Mouse (Mus musculus) CH12.LX (cell line): Measurements from ENCODE around the gene C130050O18Rik. TPM values are rescaled to one million over a fixed set of nuclear protein-coding genes. Genes with fewer than 3 reads are reported as not detected.
"Not testable (repeated sequence)": the region's sequence is repeated elsewhere in the genome, so short reads cannot be mapped to it uniquely, and the experiment has no call there.

Experiments
- DNase-seq: peaks from one replicate; pipeline ENCODE4 v3.0.0-alpha.2; 2013; ENCODE audit errors: extremely low read depth
- H3K27ac ChIP-seq: 2 replicates; pipeline ENCODE4 v1.5.1; 2012; ENCODE audit warnings: low read depth, mild to moderate bottlenecking, control low read depth, moderate library complexity; ENCODE audit not compliant: insufficient read depth
- H3K27me3 ChIP-seq: replicated peaks from 2 replicates; pipeline ENCODE3; 2012; ENCODE audit warnings: inconsistent platforms
- H3K36me3 ChIP-seq, 2 experiments: replicated peaks in 1 of 2; 2 replicates each; pipeline versions ENCODE3 to v1.6.1; 2012; ENCODE audit warnings: inconsistent platforms in 1 of 2, low read length in 1 of 2, mild to moderate bottlenecking in 1 of 2, mixed read lengths in 1 of 2, moderate library complexity in 1 of 2; ENCODE audit not compliant: control insufficient read depth in 1 of 2, insufficient read depth in 1 of 2
- H3K4me1 ChIP-seq, 2 experiments: 2 replicates each; pipeline ENCODE4 v1.6.1; 2012; ENCODE audit warnings: inconsistent platforms in 1 of 2, moderate library complexity in 1 of 2; ENCODE audit not compliant: insufficient read depth in 2 of 2, control insufficient read depth in 1 of 2
- H3K4me2 ChIP-seq: 2 replicates; pipeline ENCODE4 v1.6.1; 2012; ENCODE audit warnings: low read depth, mild to moderate bottlenecking, control low read depth; ENCODE audit not compliant: poor library complexity, insufficient read depth, severe bottlenecking
- H3K4me3 ChIP-seq, 3 experiments: fragments of 150-350 bp in 1 of 3; sonication (generic) in 1 of 3; replicated peaks in 1 of 3; 2 replicates each; pipeline versions ENCODE3 to v1.5.1; 2011 to 2012; ENCODE audit warnings: low read depth in 2 of 3, low read length in 2 of 3, mild to moderate bottlenecking in 2 of 3, moderate library complexity in 2 of 3, control low read depth in 1 of 3, improper control_type of control experiment in 1 of 3, inconsistent platforms in 1 of 3, mixed read lengths in 1 of 3; ENCODE audit not compliant: poor library complexity in 1 of 3
- H3K79me2 ChIP-seq: replicated peaks from 2 replicates; pipeline ENCODE4 v1.6.1; 2012; ENCODE audit warnings: mild to moderate bottlenecking, moderate library complexity; ENCODE audit not compliant: control insufficient read depth, poor library complexity, insufficient read depth, severe bottlenecking; ENCODE audit errors: extremely low read depth
- H3K9ac ChIP-seq: 2 replicates; pipeline ENCODE4 v1.6.1; 2012; ENCODE audit warnings: low read depth, mild to moderate bottlenecking, control low read depth, moderate library complexity; ENCODE audit not compliant: insufficient read depth
- H3K9me3 ChIP-seq: replicated peaks from 2 replicates; pipeline ENCODE3; 2012; ENCODE audit warnings: low read length, inconsistent platforms, mixed read lengths
- CHD1 ChIP-seq: IDR thresholded peaks from 2 replicates; pipeline ENCODE4 v1.6.1; 2012; ENCODE audit warnings: low read depth, low read length, improper control_type of control experiment, inconsistent platforms
- CHD2 ChIP-seq: IDR thresholded peaks from 2 replicates; pipeline ENCODE4 v1.6.1; 2011; ENCODE audit warnings: low read length, improper control_type of control experiment
- CTCF ChIP-seq, 2 experiments: IDR thresholded peaks in 1 of 2; conservative IDR thresholded peaks in 1 of 2; 2 replicates each; pipeline ENCODE4 v1.5.1; 2011 to 2012; ENCODE audit warnings: low read depth in 2 of 2, low read length in 2 of 2, improper control_type of control experiment in 1 of 2, inconsistent platforms in 1 of 2, mild to moderate bottlenecking in 1 of 2, moderate library complexity in 1 of 2
- ELF1 ChIP-seq: IDR thresholded peaks from 2 replicates; pipeline ENCODE4 v1.6.1; 2014; ENCODE audit warnings: low read depth, mild to moderate bottlenecking, inconsistent platforms, low read length, improper control_type of control experiment
- EP300 ChIP-seq: IDR thresholded peaks from 2 replicates; pipeline ENCODE4 v1.6.1; 2011; ENCODE audit warnings: low read length, improper control_type of control experiment
- ETS1 ChIP-seq: conservative IDR thresholded peaks from 2 replicates; pipeline ENCODE4 v1.6.1; 2012; ENCODE audit warnings: low read depth, mild to moderate bottlenecking, inconsistent platforms, low read length, improper control_type of control experiment, moderate library complexity
- IRF4 ChIP-seq: IDR thresholded peaks from 2 replicates; pipeline ENCODE4 v1.6.1; 2014; ENCODE audit warnings: low read depth, mild to moderate bottlenecking, inconsistent platforms, low read length, improper control_type of control experiment
- JUND ChIP-seq: conservative IDR thresholded peaks from 2 replicates; pipeline ENCODE4 v1.6.1; 2011; ENCODE audit warnings: low read depth, low read length, improper control_type of control experiment
- MAFK ChIP-seq: IDR thresholded peaks from 2 replicates; pipeline ENCODE4 v1.6.1; 2011; ENCODE audit warnings: low read length, improper control_type of control experiment; ENCODE audit not compliant: insufficient replicate concordance
- MEF2A ChIP-seq: IDR thresholded peaks from 2 replicates; pipeline ENCODE4 v1.6.1; 2014; ENCODE audit warnings: low read depth, mild to moderate bottlenecking, inconsistent platforms, low read length, improper control_type of control experiment, borderline replicate concordance
- MXI1 ChIP-seq: IDR thresholded peaks from 2 replicates; pipeline ENCODE4 v1.6.1; 2011; ENCODE audit warnings: mild to moderate bottlenecking, low read depth, low read length, improper control_type of control experiment
- MYC ChIP-seq: IDR thresholded peaks from 2 replicates; pipeline ENCODE4 v1.6.1; 2011; ENCODE audit warnings: low read depth, mild to moderate bottlenecking, improper control_type of control experiment, low read length
- RAD21 ChIP-seq: IDR thresholded peaks from 2 replicates; pipeline ENCODE4 v1.6.1; 2011; ENCODE audit warnings: low read depth, mild to moderate bottlenecking, low read length, improper control_type of control experiment, moderate library complexity
- RCOR1 ChIP-seq: conservative IDR thresholded peaks from 2 replicates; pipeline ENCODE4 v1.6.1; 2012; ENCODE audit warnings: low read depth, mild to moderate bottlenecking, inconsistent platforms, low read length, improper control_type of control experiment
- SIN3A ChIP-seq: IDR thresholded peaks from 2 replicates; pipeline ENCODE4 v1.6.1; 2012; ENCODE audit warnings: low read length, improper control_type of control experiment, inconsistent platforms
- TCF12 ChIP-seq: IDR thresholded peaks from 2 replicates; pipeline ENCODE4 v1.6.1; 2014; ENCODE audit warnings: low read depth, mild to moderate bottlenecking, inconsistent platforms, low read length, improper control_type of control experiment
- USF1 ChIP-seq: IDR thresholded peaks from 2 replicates; pipeline ENCODE4 v1.6.1; 2014; ENCODE audit warnings: low read depth, mild to moderate bottlenecking, inconsistent platforms, low read length, improper control_type of control experiment
- USF2 ChIP-seq: conservative IDR thresholded peaks from 2 replicates; pipeline ENCODE4 v1.6.1; 2011; ENCODE audit warnings: low read depth, low read length, improper control_type of control experiment
- ZC3H11A ChIP-seq: IDR thresholded peaks from 2 replicates; pipeline ENCODE4 v1.6.1; 2012; ENCODE audit warnings: low read depth, mild to moderate bottlenecking, inconsistent platforms, low read length, improper control_type of control experiment
- ZKSCAN1 ChIP-seq: IDR thresholded peaks from 2 replicates; pipeline ENCODE4 v1.6.1; 2012; ENCODE audit warnings: low read depth, inconsistent platforms, low read length, improper control_type of control experiment, borderline replicate concordance
- dilution Hi-C: fragments of 300-500 bp; cut with MboI; formaldehyde crosslinking; loops from 2 replicates; pipeline ENCODE4 v1.14.3; 2020; ENCODE audit warnings: low sequenced_read_pairs; ENCODE audit not compliant: extremely low pct_unique_long_range_greater_than_20kb, extremely low pct_ligation_motif_present
- in situ Hi-C: fragments of 300-500 bp; cut with MboI; formaldehyde crosslinking; loops from 3 replicates; pipeline ENCODE4 v1.14.3; 2019; ENCODE audit warnings: low sequenced_read_pairs, low pct_ligation_motif_present, low pct_unique_long_range_greater_than_20kb, mixed read lengths
- polyA plus RNA-seq: library from polyadenylated mRNA; unstranded; fragments of >175 nt; gene quantifications from 2 replicates; pipeline ENCODE4 v1.2.1, GENCODE M21; 2012; ENCODE audit warnings: low read depth; ENCODE audit not compliant: insufficient read length
- total RNA-seq, 2 experiments: library from RNA; depleted of rRNA; stranded (reverse); fragments of 300-350 nt in 1 of 2; fragments of >200 nt in 1 of 2; gene quantifications; 2 replicates each; pipeline ENCODE4 v1.2.3; 2012 to 2014

C130050O18Rik gene
- total and polyA plus RNA-seq, 3 experiments = 0.54 TPM; not detected in 2

- in situ Hi-C loops = no loop called here
- DNase-seq = no peak
- Histone ChIP-seq H3K9me3 (no peaks in the 10 kb centered on the region), H3K27me3 (no peaks in the 10 kb centered on the region), H3K79me2 (no peaks in the 10 kb centered on the region), H3K27ac (no peak overlapping the region), H3K9ac (no peak overlapping the region), H3K4me1 (peaks cover 7 to 41% of the 10 kb centered on the region in 2 experiments; a peak in 3 of 4 replicates), H3K4me3 (no peak overlapping the region), H3K4me2 (no peak overlapping the region), H3K36me3 (peaks cover 0 to 64% of the 10 kb centered on the region in 2 experiments)
- dilution Hi-C loops = no loop called here
- no peak for TF ChIP-seq CHD1
- TF ChIP-seq TCF12 = no peak
- no peak for TF ChIP-seq JUND
- TF ChIP-seq ETS1 = no peak
- no peak for TF ChIP-seq SIN3A
- TF ChIP-seq MAFK = no peak
- TF ChIP-seq ELF1 = no peak
- no peak for TF ChIP-seq CHD2
- TF ChIP-seq USF2 = no peak
- TF ChIP-seq RAD21 = no peak
- no peak for TF ChIP-seq IRF4
- no peak for TF ChIP-seq ZC3H11A
- no peak for TF ChIP-seq RCOR1
- TF ChIP-seq MEF2A = no peak
- TF ChIP-seq USF1 = no peak
- no peak for TF ChIP-seq CTCF (conservative IDR thresholded peaks at IDR 0.05 in 1 of 2, IDR thresholded peaks at IDR 0.05 in 1 of 2; ENCODE audit: low read depth in 2 of 2, low read length in 2 of 2)
- TF ChIP-seq EP300 = no peak
- TF ChIP-seq MXI1 = no peak
- no peak for TF ChIP-seq MYC
- TF ChIP-seq ZKSCAN1 = no peak
These were observed 15.4 kb upstream of the C130050O18Rik start for GRCm38 (mm10) chr5:139389676-139390061.

GRCm38 (mm10) chr5:139390324-139391119 is 14.6 kb upstream of the C130050O18Rik start:
- H3K79me2 ChIP-seq, H3K27ac ChIP-seq, H3K4me3 ChIP-seq, H3K9ac ChIP-seq, H3K9me3 ChIP-seq, dilution Hi-C loops, in situ Hi-C loops, H3K4me2 ChIP-seq, DNase-seq, H3K27me3 ChIP-seq: not testable (repeated sequence)
- peaks cover 0 to 57% of the 10 kb centered on the region in 2 experiments for H3K36me3 ChIP-seq
- H3K4me1 ChIP-seq = peaks cover 9 to 44% of the 10 kb centered on the region in 2 experiments; a peak in 3 of 4 replicates
